Mouse (Mus musculus): ENCODE data around the gene Stx12.
"Not testable (repeated sequence)": the region's sequence is repeated elsewhere in the genome, so short reads cannot be mapped to it uniquely, and the experiment has no call there.

Stx12 gene

GRCm38 (mm10) chr4:132884064-132884843, at the start of gene Stx12:
TSS of gene Stx12 (minus strand) at chr4:132884509.
- DNase-seq = peak; percentile 95

- DNase-seq = no peak
Observed at GRCm38 (mm10) chr4:132932752-132933404, 48.6 kb upstream of the Stx12 start.

GRCm38 (mm10) chr4:132930784-132931183, 46.5 kb upstream of the Stx12 start:
- DNase-seq = peak; percentile 74

GRCm38 (mm10) chr4:132926520-132926919, 42.2 kb upstream of the Stx12 start:
- DNase-seq = not testable (repeated sequence)

GRCm38 (mm10) chr4:132922558-132923008, 38.3 kb upstream of the Stx12 start, which contains the start of gene Fam76a:
TSS of gene Fam76a (minus strand) at chr4:132922558.
- peak; percentile 100 for DNase-seq

GRCm38 (mm10) chr4:132922061-132922530, 37.8 kb upstream of the Stx12 start:
- peak; percentile 74 for DNase-seq

GRCm38 (mm10) chr4:132921488-132921887, 37.2 kb upstream of the Stx12 start:
- DNase-seq = no peak

- no peak for DNase-seq
Observed at GRCm38 (mm10) chr4:132920171-132920570, 35.9 kb upstream of the Stx12 start.

GRCm38 (mm10) chr4:132918493-132918892, 34.2 kb upstream of the Stx12 start:
- DNase-seq = not testable (repeated sequence)

GRCm38 (mm10) chr4:132912156-132912555, 27.8 kb upstream of the Stx12 start:
- DNase-seq = no peak

GRCm38 (mm10) chr4:132905843-132906360, 21.6 kb upstream of the Stx12 start:
- no peak for DNase-seq

GRCm38 (mm10) chr4:132904765-132905309, 20.5 kb upstream of the Stx12 start:
- no peak for DNase-seq

- DNase-seq = no peak
Observed at GRCm38 (mm10) chr4:132904071-132904470, 19.8 kb upstream of the Stx12 start.

- no peak for DNase-seq
Observed at GRCm38 (mm10) chr4:132898197-132898596, 13.9 kb upstream of the Stx12 start.

GRCm38 (mm10) chr4:132894402-132894801, 10.1 kb upstream of the Stx12 start:
- DNase-seq = peak; percentile 41

- DNase-seq = no peak
Observed at GRCm38 (mm10) chr4:132884844-132885374, 600 bp upstream of the Stx12 start.

GRCm38 (mm10) chr4:132883561-132884063, 697 bp downstream of the Stx12 start:
- no peak for DNase-seq

- no peak for DNase-seq
Observed at GRCm38 (mm10) chr4:132874363-132875097, 9.8 kb downstream of the Stx12 start.

GRCm38 (mm10) chr4:132873481-132874362, 10.6 kb downstream of the Stx12 start:
- no peak for DNase-seq

GRCm38 (mm10) chr4:132871116-132871515, 13.2 kb downstream of the Stx12 start:
- DNase-seq = no peak

GRCm38 (mm10) chr4:132864856-132865255, 19.5 kb downstream of the Stx12 start:
- DNase-seq = no peak
